Mouse (Mus musculus) lung, embryonic 16.5 days (tissue): Measurements from ENCODE around the gene Arsb. TPM values are rescaled to one million over a fixed set of nuclear protein-coding genes. Genes with fewer than 3 reads are reported as not detected.

Experiments
- ATAC-seq: fragments of 200-750 bp; cut with Nextera tagmentation; 2 replicates; pipeline ENCODE4 v1.8.0; 2017; ENCODE audit warnings: low read depth, mild to moderate bottlenecking, moderate library complexity
- H3K27ac ChIP-seq: fragments of 300-500 bp; sonication (generic); 2 replicates; pipeline ENCODE4 v1.5.1; 2014; ENCODE audit warnings: mild to moderate bottlenecking, control low read depth, low read length
- H3K27me3 ChIP-seq: fragments of 300-500 bp; sonication (generic); 2 replicates; pipeline ENCODE4 v1.6.1; 2014; ENCODE audit warnings: low read depth, low read length, mixed read lengths; ENCODE audit not compliant: control insufficient read depth, insufficient read depth
- H3K36me3 ChIP-seq: fragments of 300-500 bp; sonication (generic); 2 replicates; pipeline ENCODE4 v1.6.1; 2014; ENCODE audit warnings: low read length; ENCODE audit not compliant: control insufficient read depth, insufficient read depth
- H3K4me1 ChIP-seq: fragments of 300-500 bp; sonication (generic); replicated peaks from 2 replicates; pipeline ENCODE4 v1.6.1; 2014; ENCODE audit warnings: low read length, mixed read lengths; ENCODE audit not compliant: control insufficient read depth, insufficient read depth
- H3K4me2 ChIP-seq: fragments of 300-500 bp; sonication (generic); 2 replicates; pipeline ENCODE4 v1.6.1; 2014; ENCODE audit warnings: low read depth, low read length, control low read depth
- H3K4me3 ChIP-seq: fragments of 300-500 bp; sonication (generic); 2 replicates; pipeline ENCODE4 v1.5.1; 2014; ENCODE audit warnings: mild to moderate bottlenecking, low read length, control low read depth
- H3K9ac ChIP-seq: fragments of 300-500 bp; sonication (generic); 2 replicates; pipeline ENCODE4 v1.6.1; 2014; ENCODE audit warnings: low read length, control low read depth
- H3K9me3 ChIP-seq: fragments of 300-500 bp; sonication (generic); 2 replicates; pipeline ENCODE4 v1.6.1; 2016; ENCODE audit warnings: low read length; ENCODE audit not compliant: control insufficient read depth
- WGBS: fragments of 180-500 bp; shearing (Covaris S2); extraction: QIAGEN DNeasy Blood & Tissue Kit; methylation state at CpG from one replicate; pipeline ENCODE4 v1.1.7; 2014; 5-methylcytosine and 5-hydroxymethylcytosine counted together
- polyA plus RNA-seq: library from polyadenylated mRNA; unstranded; fragments of >200 nt; fragmentation: Nextera tagmentation; extraction: Ambion mirVana; gene quantifications from 2 replicates; pipeline ENCODE4 v1.2.1, GENCODE M21; 2015

Gene Arsb
- polyA plus RNA-seq, 1 experiment from 2014 or later = 17.2 TPM

DNA sequence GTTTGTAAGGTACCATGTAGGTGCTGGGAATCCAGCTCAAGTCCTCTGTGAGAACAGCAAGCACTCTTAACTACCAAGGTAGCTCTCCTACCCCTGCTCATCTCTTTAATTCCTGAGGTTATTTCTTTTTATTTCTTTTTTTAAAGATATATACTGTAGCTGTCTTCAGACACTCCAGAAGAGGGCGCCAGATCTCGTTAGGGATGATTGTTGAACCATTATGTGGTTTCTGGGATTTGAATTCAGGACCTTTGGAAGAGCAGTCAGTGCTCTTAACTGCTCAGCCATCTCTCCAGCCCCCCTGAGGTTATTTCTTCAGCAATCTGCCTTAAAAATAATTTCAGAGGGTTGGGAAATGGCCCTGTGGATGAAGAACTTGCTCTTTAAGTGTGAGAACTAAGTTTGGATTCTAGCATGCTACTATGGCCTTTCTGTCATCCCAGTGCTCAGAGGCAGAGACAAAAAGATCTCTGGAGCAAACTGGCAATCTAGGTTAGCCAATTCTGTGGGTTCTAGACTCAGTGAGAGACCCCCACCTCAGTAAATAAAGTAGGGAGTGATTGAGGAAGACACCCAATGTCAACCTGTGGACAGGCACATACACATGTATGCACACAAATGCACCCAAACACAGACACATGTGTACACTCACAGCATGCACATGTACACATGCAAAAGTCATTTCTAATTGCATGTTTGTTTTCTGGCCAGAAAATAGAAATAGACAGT, 58.3 kb downstream of the Arsb start:
- H3K27me3 ChIP-seq = no peaks in the 10 kb centered on the region
- 59% methylated on average over 2 of the region's 2 CpGs for WGBS
- ATAC-seq = no peak
- H3K9ac ChIP-seq = no peak overlapping the region
- H3K9me3 ChIP-seq = peaks cover 3% of the 10 kb centered on the region
- no peak overlapping the region for H3K4me2 ChIP-seq
- H3K4me3 ChIP-seq = no peak overlapping the region
- H3K4me1 ChIP-seq = peaks cover 2% of the 10 kb centered on the region; the same call in 1 of the 2 replicates
- no peak overlapping the region for H3K27ac ChIP-seq
- no peaks in the 10 kb centered on the region for H3K36me3 ChIP-seq

DNA sequence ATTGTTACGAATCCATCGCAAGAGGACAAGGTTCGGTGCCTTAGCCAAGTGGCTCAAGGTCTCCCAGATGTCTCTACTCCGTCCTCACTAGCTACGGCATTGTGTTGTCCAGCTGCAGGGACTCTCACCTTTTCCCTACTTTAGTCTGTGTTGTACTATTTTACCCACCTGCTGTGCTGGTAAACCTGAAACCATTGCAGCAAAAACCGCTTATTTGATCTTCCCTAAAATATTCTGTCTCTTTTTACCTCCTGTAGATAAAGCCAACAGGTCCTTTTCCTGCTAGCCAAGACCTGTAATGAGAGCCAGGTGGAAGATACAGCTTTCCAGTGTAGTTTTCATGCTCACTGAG, 58.8 kb downstream of the Arsb start:
- H3K9me3 ChIP-seq = peaks cover 3% of the 10 kb centered on the region
- H3K4me2 ChIP-seq = no peak overlapping the region
- ATAC-seq = no peak
- H3K27me3 ChIP-seq = no peaks in the 10 kb centered on the region
- whole genome bisulfite sequencing = 83% methylated on average over 6 of the region's 6 CpGs
- no peak overlapping the region for H3K9ac ChIP-seq
- peaks cover 2% of the 10 kb centered on the region; the same call in 1 of the 2 replicates for H3K4me1 ChIP-seq
- no peaks in the 10 kb centered on the region for H3K36me3 ChIP-seq
- H3K27ac ChIP-seq = no peak overlapping the region
- no peak overlapping the region for H3K4me3 ChIP-seq

DNA sequence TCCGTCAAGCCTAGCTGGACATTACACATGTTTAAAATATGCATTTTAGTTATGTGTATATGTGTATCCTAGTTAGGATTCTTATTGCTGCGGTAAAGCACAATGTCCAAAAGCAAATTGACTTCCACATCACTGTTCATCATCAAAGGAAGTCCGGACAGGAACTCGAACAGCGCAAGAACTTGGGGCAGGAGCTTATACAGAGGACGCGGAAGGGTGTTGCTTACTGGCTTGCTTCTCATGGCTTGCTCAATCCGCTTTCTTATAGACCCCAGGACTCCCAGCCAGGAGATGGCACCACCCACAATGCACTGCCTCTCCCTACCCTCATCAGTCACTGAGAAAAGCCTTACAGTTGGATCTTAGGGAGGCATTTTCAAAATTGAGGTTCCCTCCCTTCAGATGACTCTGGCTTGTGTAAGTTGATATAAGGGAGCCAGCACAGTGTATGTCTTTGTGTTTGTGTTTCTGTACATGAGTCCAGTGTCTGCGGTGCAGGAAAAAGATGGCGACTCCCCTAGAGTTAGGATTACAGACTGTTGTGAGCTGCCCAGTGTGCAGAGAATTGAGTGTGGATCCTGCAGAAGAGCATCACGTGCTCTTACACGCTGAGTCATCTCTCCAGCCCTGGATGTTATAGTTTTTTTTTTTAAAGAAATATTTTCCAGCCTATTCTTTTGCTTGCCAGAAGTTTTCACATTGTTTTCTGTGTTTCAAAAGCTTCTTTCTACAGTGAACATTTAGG, 66.2 kb downstream of the Arsb start:
- 64% methylated on average over 12 of the region's 12 CpGs for WGBS
- Histone ChIP-seq H3K9ac (no peak overlapping the region), H3K9me3 (no peaks in the 10 kb centered on the region), H3K36me3 (no peaks in the 10 kb centered on the region), H3K4me3 (no peak overlapping the region), H3K4me2 (no peak overlapping the region), H3K4me1 (peaks cover 31% of the 10 kb centered on the region), H3K27me3 (no peaks in the 10 kb centered on the region), H3K27ac (peak overlapping the region; percentile 92)
- peak; percentile 20; the same call in 1 of the 2 replicates for ATAC-seq

DNA sequence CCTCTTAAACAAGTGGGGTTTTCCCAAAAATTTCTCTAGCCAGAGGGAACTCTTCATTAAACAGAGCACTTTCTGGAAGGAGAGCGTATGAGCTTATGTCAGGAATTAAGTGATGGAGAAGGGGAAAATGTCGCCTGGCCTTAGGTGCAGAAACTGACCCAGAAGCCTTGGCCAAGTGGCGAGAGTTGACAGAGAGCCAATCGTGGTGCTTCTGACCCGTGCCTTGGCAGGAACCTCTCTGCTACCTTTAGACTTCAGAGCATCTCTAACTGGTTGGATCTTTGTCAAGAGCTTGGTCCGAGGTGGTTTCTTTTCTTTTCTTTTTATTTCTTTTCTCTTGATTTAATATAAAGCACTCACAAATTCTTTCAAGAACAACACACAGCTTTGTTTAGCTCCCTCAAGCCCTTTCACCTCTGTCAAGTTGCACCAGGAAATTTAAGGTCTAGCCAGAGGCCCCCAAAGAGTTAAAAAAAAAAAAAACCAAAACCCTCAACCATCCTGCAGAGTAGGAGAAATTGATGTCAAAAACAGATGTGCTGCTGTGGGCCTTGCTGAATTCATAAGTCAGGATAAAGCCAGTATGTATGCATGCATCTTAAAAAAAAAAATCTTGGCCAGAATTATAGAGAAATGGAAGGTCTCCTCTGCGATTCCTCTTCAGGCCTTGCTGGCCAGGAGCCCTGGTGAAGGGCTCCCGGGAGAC, 67.2 kb downstream of the Arsb start:
- Histone ChIP-seq H3K4me2 (peak overlapping the region; percentile 15; the same call in 1 of the 2 replicates), H3K4me1 (peaks cover 31% of the 10 kb centered on the region), H3K9ac (peak overlapping the region; percentile 20; the same call in 1 of the 2 replicates), H3K27ac (peak overlapping the region; percentile 92), H3K36me3 (no peaks in the 10 kb centered on the region), H3K27me3 (no peaks in the 10 kb centered on the region), H3K9me3 (no peaks in the 10 kb centered on the region), H3K4me3 (no peak overlapping the region)
- 29% methylated on average over 8 of the region's 8 CpGs for WGBS
- ATAC-seq = no peak

DNA sequence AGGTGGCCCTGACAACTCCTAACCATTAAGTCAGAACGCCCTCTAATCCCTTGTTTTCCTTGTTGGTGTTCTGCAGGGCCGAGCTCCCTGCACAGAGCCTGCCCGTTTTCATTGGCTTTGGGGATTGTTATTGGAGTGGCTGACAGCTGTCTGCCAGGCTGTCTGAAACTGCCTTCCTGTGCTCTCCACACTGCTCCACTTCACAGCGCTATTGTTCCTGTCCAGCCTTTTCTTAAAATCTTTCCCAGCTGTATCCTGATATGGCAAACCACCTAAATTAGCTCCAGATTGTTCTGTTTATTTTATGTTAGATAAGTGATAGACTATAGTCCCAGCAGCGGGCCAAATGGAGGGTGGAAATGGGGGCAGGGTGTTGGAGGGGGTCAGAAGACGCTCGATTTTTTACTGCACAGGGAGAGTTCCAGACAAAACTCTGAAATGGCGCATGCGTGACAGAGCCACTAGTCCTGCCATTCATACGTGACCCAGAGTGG, 67.8 kb downstream of the Arsb start:
- Histone ChIP-seq H3K36me3 (no peaks in the 10 kb centered on the region), H3K4me3 (no peak overlapping the region), H3K27ac (peak overlapping the region; percentile 92), H3K27me3 (no peaks in the 10 kb centered on the region), H3K4me2 (peak overlapping the region; percentile 15; the same call in 1 of the 2 replicates), H3K9me3 (no peaks in the 10 kb centered on the region), H3K4me1 (peaks cover 31% of the 10 kb centered on the region), H3K9ac (no peak overlapping the region)
- WGBS = 11% methylated on average over 10 of the region's 10 CpGs
- peak; percentile 94 for ATAC-seq

DNA sequence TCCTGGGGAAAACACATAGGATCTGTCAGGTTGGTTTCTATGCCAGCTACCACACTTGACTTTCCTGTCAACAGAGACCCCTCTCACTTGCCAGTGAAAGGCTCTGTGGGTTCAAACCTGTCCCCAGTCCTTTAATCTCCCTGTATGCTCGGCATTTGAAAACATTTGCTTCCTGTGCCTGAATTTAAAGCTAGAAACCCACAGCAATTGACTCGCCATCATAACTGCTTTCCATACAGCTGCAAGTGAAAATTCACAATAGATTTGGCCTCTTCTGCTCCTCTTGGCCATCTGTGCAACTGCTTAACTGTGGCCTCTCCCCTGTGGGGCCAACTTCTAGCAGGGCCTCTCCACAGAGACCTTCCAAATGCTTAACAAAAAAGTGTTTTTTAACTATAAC, 68.3 kb downstream of the Arsb start:
- ATAC-seq = no peak
- 0 out of 2 replicates have a peak overlapping the region, but pooled peaks have one; percentile 7 for H3K4me2 ChIP-seq

DNA sequence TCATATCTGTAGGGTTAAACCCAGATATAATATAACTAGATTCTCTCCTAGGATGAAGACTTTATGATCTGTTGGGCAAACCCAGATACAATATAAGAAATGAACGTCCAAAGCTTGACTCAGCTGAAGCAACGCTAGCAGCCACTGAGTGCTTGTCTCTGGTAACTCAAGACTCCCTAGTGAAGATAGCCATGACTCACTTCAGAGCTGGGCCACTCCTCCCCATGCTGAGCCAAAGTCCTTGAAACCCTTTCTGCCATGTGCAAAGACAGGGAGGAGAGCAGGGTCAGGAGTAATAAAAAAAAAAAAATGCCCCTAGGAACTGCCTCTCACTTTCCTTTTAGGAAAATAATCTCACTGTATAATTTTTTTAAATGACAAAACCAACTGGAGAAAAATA, 68.7 kb downstream of the Arsb start:
- H3K27me3 ChIP-seq = no peaks in the 10 kb centered on the region
- H3K36me3 ChIP-seq = no peaks in the 10 kb centered on the region
- H3K4me3 ChIP-seq = no peak overlapping the region
- H3K4me1 ChIP-seq = peaks cover 31% of the 10 kb centered on the region
- no peaks in the 10 kb centered on the region for H3K9me3 ChIP-seq
- no peak overlapping the region for H3K4me2 ChIP-seq
- no peak overlapping the region for H3K9ac ChIP-seq
- peak overlapping the region; percentile 92 for H3K27ac ChIP-seq
- WGBS = 46% methylated on average over 2 of the region's 2 CpGs
- ATAC-seq = no peak

More for the DNA sequence above, 68.3 kb downstream of the Arsb start:
- H3K4me1 ChIP-seq = peaks cover 31% of the 10 kb centered on the region
- no peak overlapping the region for H3K9ac ChIP-seq
- no peaks in the 10 kb centered on the region for H3K27me3 ChIP-seq
- WGBS = 22% methylated on average over 2 of the region's 2 CpGs
- H3K9me3 ChIP-seq = no peaks in the 10 kb centered on the region
- no peak overlapping the region for H3K4me3 ChIP-seq
- no peaks in the 10 kb centered on the region for H3K36me3 ChIP-seq
- peak overlapping the region; percentile 92 for H3K27ac ChIP-seq

DNA sequence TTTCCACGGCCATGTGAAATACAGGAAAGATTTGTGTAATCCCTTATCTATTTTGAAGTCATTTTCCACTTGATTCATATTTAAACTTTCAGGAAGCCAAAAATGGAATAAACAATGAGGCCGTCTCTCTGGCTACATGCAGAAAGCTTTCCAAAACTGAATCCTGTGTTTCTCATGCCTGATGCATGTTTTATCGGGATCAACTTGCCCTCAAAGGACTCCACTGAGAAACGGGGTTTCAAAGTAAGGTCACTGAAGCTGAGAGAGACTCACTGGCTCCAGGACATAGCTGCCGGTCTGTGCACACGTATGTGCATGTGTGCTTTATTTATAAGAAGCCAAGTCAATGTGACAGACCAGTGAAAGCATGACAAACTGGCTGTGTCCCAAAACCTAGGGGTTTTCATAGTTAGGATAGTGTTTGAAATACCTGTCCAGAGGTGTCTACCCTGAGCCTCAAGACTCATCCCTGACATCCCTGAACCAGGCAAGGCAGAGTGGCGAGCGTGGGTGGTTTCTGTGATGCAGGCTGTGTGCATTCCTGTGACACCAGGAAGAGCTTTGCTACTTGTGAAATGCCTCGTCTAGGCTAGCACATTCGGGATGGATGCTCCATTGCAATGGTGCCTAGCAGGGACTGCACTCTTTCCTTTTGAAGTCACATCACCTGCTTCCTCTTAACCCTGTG, 75.5 kb downstream of the Arsb start:
- ATAC-seq = peak; percentile 37
- Histone ChIP-seq H3K4me3 (no peak overlapping the region), H3K9ac (no peak overlapping the region), H3K4me2 (no peak overlapping the region), H3K27ac (no peak overlapping the region), H3K36me3 (no peaks in the 10 kb centered on the region), H3K27me3 (no peaks in the 10 kb centered on the region), H3K9me3 (no peaks in the 10 kb centered on the region), H3K4me1 (peaks cover 18% of the 10 kb centered on the region)
- WGBS = 39% methylated on average over 10 of the region's 10 CpGs
